Mouse (Mus musculus) forebrain, embryonic 14.5 days (tissue): Measurements from ENCODE around the gene Hoxd3. TPM values are rescaled to one million over a fixed set of nuclear protein-coding genes. Genes with fewer than 3 reads are reported as not detected.

ENCODE experiments used
- ATAC-seq: fragments of 200-750 bp; cut with Nextera tagmentation; 2 replicates; pipeline ENCODE4 v1.8.0; 2017; ENCODE audit warnings: mild to moderate bottlenecking, moderate library complexity
- DNase-seq: peaks from one replicate; pipeline ENCODE4 v3.0.0-alpha.2; 2015; ENCODE audit warnings: low spot score
- H3K27ac ChIP-seq: fragments of 300-500 bp; sonication (generic); 2 replicates; pipeline ENCODE4 v1.5.1; 2014; ENCODE audit warnings: low read depth, mild to moderate bottlenecking, control low read depth, low read length, moderate library complexity
- H3K27me3 ChIP-seq: fragments of 300-500 bp; sonication (generic); replicated peaks from 2 replicates; pipeline ENCODE4 v1.6.1; 2014; ENCODE audit warnings: low read length, control low read depth, mixed read lengths; ENCODE audit not compliant: control insufficient read depth, insufficient read depth
- H3K36me3 ChIP-seq: fragments of 300-500 bp; sonication (generic); 2 replicates; pipeline ENCODE4 v1.6.1; 2014; ENCODE audit warnings: low read length, control low read depth; ENCODE audit not compliant: control insufficient read depth, insufficient read depth
- H3K4me1 ChIP-seq: fragments of 300-500 bp; sonication (generic); 2 replicates; pipeline ENCODE4 v1.6.1; 2014; ENCODE audit warnings: antibody characterized with exemption, low read length, control low read depth; ENCODE audit not compliant: control insufficient read depth, insufficient read depth
- H3K4me2 ChIP-seq: fragments of 300-500 bp; sonication (generic); 2 replicates; pipeline ENCODE4 v1.6.1; 2014; ENCODE audit warnings: mild to moderate bottlenecking, control low read depth, low read length
- H3K4me3 ChIP-seq: fragments of 300-500 bp; sonication (generic); 2 replicates; pipeline ENCODE4 v1.5.1; 2014; ENCODE audit warnings: low read depth, low read length, control low read depth
- H3K9ac ChIP-seq: fragments of 300-500 bp; sonication (generic); 2 replicates; pipeline ENCODE4 v1.6.1; 2014; ENCODE audit warnings: mild to moderate bottlenecking, low read length, control low read depth, moderate library complexity
- H3K9me3 ChIP-seq: fragments of 300-500 bp; sonication (generic); replicated peaks from 2 replicates; pipeline ENCODE4 v1.6.1; 2016; ENCODE audit warnings: low read length, control low read depth, mixed read lengths; ENCODE audit not compliant: control insufficient read depth
- WGBS: fragments of 180-500 bp; shearing (Covaris S2); extraction: QIAGEN DNeasy Blood & Tissue Kit; methylation state at CpG from one replicate; pipeline ENCODE4 v1.1.7; 2014; 5-methylcytosine and 5-hydroxymethylcytosine counted together
- polyA plus RNA-seq: library from polyadenylated mRNA; unstranded; fragments of >200 nt; fragmentation: Nextera tagmentation; extraction: Ambion mirVana; gene quantifications from 2 replicates; pipeline ENCODE4 v1.2.1, GENCODE M21; 2014

The Hoxd3 gene
- polyA plus RNA-seq, 1 experiment from 2014 or later, result not detected

- peaks cover 90% of the 10 kb centered on the region for H3K27me3 ChIP-seq
- no peaks in the 10 kb centered on the region for H3K9me3 ChIP-seq
- H3K9ac ChIP-seq, result no peak overlapping the region
- WGBS, result 2% methylated on average over 6 of the region's 6 CpGs
- no peak overlapping the region for H3K4me2 ChIP-seq
- ATAC-seq, result no peak
- no peak overlapping the region for H3K4me3 ChIP-seq
- H3K27ac ChIP-seq, result no peak overlapping the region
- H3K4me1 ChIP-seq, result peaks cover 4% of the 10 kb centered on the region; the same call in 1 of the 2 replicates
- no peaks in the 10 kb centered on the region for H3K36me3 ChIP-seq
- DNase-seq, result no peak
These were observed 22.0 kb downstream of the Hoxd3 start for GRCm38 (mm10) chr2:74733765-74734164.

- Histone ChIP-seq H3K4me2 (no peak overlapping the region), H3K9ac (no peak overlapping the region), H3K36me3 (no peaks in the 10 kb centered on the region), H3K4me1 (peaks cover 4% of the 10 kb centered on the region; the same call in 1 of the 2 replicates), H3K4me3 (no peak overlapping the region), H3K9me3 (no peaks in the 10 kb centered on the region), H3K27ac (no peak overlapping the region), H3K27me3 (peaks cover 90% of the 10 kb centered on the region)
- WGBS, result under 1% methylated on average over 13 of the region's 13 CpGs
- no peak for ATAC-seq
- DNase-seq, result no peak
These were observed 22.7 kb downstream of the Hoxd3 start for GRCm38 (mm10) chr2:74734451-74734850.

- no peak for DNase-seq
- H3K9ac ChIP-seq, result no peak overlapping the region
- 1% methylated on average over 27 of the region's 27 CpGs for WGBS
- no peak overlapping the region for H3K4me2 ChIP-seq
- H3K4me3 ChIP-seq, result no peak overlapping the region
- peaks cover 4% of the 10 kb centered on the region; the same call in 1 of the 2 replicates for H3K4me1 ChIP-seq
- H3K27ac ChIP-seq, result no peak overlapping the region
- peaks cover 90% of the 10 kb centered on the region for H3K27me3 ChIP-seq
- H3K9me3 ChIP-seq, result no peaks in the 10 kb centered on the region
- no peaks in the 10 kb centered on the region for H3K36me3 ChIP-seq
- ATAC-seq, result no peak
These were observed 23.5 kb downstream of the Hoxd3 start for GRCm38 (mm10) chr2:74734996-74735811.

DNA sequence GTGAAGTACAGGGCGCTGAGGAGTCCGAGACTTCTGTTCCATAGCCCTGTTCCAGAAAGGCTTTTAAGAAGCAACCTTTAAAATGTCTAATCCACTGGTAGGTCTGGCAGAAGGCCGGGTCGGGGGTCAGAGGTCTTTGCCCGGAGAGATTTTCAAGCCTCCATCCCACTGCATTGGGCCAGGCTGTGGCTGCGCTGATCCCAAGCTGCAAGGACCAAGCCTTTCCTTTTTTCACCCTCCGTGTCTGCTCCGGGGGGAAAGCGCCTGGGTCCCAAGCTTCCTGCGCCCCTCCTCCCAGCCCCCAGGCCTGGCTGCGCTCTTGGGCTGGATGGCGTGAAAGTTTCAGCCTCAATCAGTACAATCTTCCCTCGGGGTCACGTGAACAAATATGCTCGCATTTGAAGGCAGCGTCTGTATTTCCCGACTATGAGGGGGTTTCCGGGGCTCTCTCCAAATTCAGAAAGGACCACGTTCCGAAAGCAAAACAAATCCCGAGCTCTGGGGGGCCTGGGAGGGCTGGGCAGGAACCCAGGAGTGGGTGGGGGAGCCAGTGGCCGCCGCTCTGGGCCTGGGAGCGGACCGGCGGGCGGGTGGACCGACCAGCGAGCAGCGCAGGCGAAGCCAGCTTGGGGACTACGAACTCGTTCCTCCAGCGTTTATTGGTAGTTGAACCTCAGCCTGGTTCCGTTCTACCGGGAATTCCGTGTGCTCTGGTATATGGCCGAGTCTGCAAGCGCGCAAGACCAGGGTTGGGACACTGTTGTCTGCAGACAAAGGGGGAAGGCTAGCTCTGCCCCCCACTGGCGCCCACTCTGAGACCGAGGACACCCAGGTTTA is 24.3 kb downstream of the Hoxd3 start:
- 0 out of 2 replicates have a peak overlapping the region, but pooled peaks have one; percentile 12 for H3K4me2 ChIP-seq
- no peaks in the 10 kb centered on the region for H3K36me3 ChIP-seq
- H3K4me3 ChIP-seq, result no peak overlapping the region
- no peak for ATAC-seq
- peaks cover 90% of the 10 kb centered on the region for H3K27me3 ChIP-seq
- under 1% methylated on average over 42 of the region's 42 CpGs for WGBS
- H3K9ac ChIP-seq, result no peak overlapping the region
- no peak for DNase-seq
- H3K27ac ChIP-seq, result no peak overlapping the region
- no peaks in the 10 kb centered on the region for H3K9me3 ChIP-seq
- H3K4me1 ChIP-seq, result peaks cover 4% of the 10 kb centered on the region; the same call in 1 of the 2 replicates

DNA sequence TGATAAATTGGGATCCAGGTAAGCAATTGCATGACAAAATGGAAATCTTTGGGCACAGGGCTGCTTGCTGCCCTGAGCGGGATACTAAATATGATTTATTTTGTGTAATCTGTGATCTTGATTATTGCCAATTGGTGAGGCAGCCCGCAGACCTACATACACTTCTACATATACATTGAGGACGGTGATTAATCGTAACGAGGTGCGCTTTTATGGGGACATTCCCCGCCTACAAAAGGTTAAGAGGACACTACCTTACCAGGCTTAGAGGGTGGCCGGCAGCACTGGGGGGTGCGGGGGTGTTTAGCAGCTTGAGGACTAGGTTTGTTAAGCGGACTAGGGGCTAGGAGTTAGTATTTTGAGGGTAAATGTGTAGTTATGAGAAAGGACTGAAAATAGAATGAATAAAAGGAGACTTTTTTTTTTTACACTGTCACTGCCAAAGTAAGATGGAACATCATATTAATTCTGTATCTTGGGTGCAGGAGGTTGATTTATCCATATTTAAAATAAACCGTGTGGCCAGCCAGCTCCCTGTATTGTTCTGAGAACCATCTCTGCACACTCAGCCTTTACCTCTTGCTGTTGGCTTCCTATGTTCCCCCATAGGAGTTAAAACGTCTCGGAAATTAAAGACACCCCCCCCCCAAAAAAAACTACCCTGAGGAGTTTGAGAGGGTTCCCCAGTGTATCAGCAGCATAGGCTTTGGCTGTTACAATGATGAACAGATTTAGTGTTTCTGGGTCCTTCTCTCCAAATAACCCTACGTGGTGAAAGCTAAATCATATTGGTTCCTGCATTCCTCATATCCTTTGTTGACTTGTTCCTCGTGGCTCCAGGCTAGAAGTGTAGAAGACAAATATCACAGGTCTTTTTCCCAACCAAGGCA is 25.2 kb downstream of the Hoxd3 start:
- no peak for DNase-seq
- Histone ChIP-seq H3K4me3 (no peak overlapping the region), H3K9ac (no peak overlapping the region), H3K9me3 (no peaks in the 10 kb centered on the region), H3K36me3 (no peaks in the 10 kb centered on the region), H3K4me2 (no peak overlapping the region), H3K4me1 (peaks cover 4% of the 10 kb centered on the region; the same call in 1 of the 2 replicates), H3K27ac (no peak overlapping the region), H3K27me3 (peaks cover 90% of the 10 kb centered on the region)
- ATAC-seq, result no peak
- 3% methylated on average over 15 of the region's 15 CpGs for WGBS

- H3K36me3 ChIP-seq, result no peaks in the 10 kb centered on the region
- no peak overlapping the region for H3K9ac ChIP-seq
- ATAC-seq, result no peak
- no peak overlapping the region for H3K4me2 ChIP-seq
- WGBS, result 3% methylated on average over 7 of the region's 7 CpGs
- H3K27ac ChIP-seq, result no peak overlapping the region
- no peaks in the 10 kb centered on the region for H3K9me3 ChIP-seq
- H3K4me1 ChIP-seq, result peaks cover 4% of the 10 kb centered on the region; the same call in 1 of the 2 replicates
- peaks cover 90% of the 10 kb centered on the region for H3K27me3 ChIP-seq
- no peak for DNase-seq
- H3K4me3 ChIP-seq, result no peak overlapping the region
These were observed 25.9 kb downstream of the Hoxd3 start for GRCm38 (mm10) chr2:74737578-74738070.

DNA sequence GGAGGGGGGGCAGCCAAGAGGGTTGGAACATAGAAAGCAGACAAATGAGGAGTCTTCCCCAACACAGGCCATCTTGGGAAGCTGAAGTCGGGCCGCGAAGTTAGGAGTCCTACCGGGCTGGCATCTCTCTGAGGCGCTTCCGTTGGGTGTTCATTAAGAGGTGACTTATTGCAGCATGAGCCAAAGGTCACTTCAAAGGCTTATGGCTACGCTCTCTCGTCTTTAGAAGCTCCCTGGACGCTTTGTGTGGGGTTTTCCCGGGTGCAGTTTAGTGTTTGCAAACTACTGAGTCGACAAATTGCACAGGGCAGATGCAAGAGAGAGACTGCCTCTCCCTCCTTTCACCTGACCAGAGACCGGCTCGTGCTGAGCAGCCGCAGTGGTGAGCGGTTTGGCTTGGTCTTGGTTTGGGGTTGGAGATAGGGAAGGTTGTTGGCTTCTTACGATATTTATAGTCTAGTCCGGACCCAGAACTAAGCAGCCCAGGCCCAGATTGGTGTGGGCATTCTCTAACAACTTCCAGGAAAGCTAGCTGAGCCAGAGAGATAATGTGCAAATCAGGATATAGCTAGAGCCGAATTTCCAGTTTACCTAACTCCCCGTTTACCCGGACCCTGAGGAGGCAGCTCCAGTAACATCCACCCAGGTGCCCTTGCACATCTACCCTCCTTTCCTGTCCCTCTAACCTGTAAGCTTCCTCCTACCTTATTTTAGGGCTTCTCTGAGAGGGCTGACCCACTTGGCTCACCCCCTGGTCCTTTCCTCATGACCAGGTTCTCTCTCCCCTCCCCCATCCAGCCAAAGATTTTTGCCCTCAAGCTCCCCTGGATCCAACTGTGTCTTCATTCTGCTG is 27.1 kb downstream of the Hoxd3 start:
- WGBS, result 1% methylated on average over 20 of the region's 20 CpGs
- no peaks in the 10 kb centered on the region for H3K9me3 ChIP-seq
- no peaks in the 10 kb centered on the region for H3K36me3 ChIP-seq
- no peak overlapping the region for H3K27ac ChIP-seq
- no peak for ATAC-seq
- no peak overlapping the region for H3K4me3 ChIP-seq
- no peak overlapping the region for H3K9ac ChIP-seq
- peaks cover 94% of the 10 kb centered on the region for H3K27me3 ChIP-seq
- no peak overlapping the region for H3K4me2 ChIP-seq
- peaks cover 4% of the 10 kb centered on the region; the same call in 1 of the 2 replicates for H3K4me1 ChIP-seq
- no peak for DNase-seq

DNA sequence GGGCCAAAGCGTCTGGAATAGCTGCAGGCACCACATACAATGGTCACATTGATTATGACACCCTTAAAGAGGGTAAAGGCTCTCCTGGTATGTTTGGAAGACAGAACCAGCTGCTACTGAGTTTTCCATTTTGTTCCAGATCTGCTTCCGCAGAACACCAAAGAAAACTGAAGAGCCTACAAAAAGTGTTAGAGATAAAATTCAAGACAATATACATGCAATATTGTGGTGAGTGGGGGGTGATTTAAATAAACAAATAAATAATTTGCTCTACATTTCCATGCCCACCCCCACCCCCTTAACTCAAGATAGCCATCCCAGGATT is 27.7 kb downstream of the Hoxd3 start:
- no peaks in the 10 kb centered on the region for H3K9me3 ChIP-seq
- no peak overlapping the region for H3K4me3 ChIP-seq
- WGBS, result 10% methylated on average over 2 of the region's 2 CpGs
- H3K9ac ChIP-seq, result no peak overlapping the region
- ATAC-seq, result no peak
- H3K27me3 ChIP-seq, result peaks cover 97% of the 10 kb centered on the region
- H3K4me2 ChIP-seq, result no peak overlapping the region
- no peak overlapping the region for H3K27ac ChIP-seq
- H3K36me3 ChIP-seq, result no peaks in the 10 kb centered on the region
- peaks cover 4% of the 10 kb centered on the region; the same call in 1 of the 2 replicates for H3K4me1 ChIP-seq
- no peak for DNase-seq
